Mouse (Mus musculus) adipose tissue, adult 10 weeks (tissue): ENCODE data around the gene Cdc42se1. TPM values are rescaled to one million over a fixed set of nuclear protein-coding genes. Genes with fewer than 3 reads are reported as not detected.

Experiments
- polyA plus RNA-seq: library from polyadenylated mRNA; stranded (reverse); fragments of 350-450 nt; fragmentation: Illumina TruSeq; extraction: RNeasy Lipid Tissue Mini Kit (QIAGEN cat#74804); gene quantifications from one replicate; pipeline ENCODE4 v1.2.3, GENCODE M21; 2014; ENCODE audit warnings: low read depth, low replicate concordance

Cdc42se1 gene
- 69.2 TPM for polyA plus RNA-seq

DNA sequence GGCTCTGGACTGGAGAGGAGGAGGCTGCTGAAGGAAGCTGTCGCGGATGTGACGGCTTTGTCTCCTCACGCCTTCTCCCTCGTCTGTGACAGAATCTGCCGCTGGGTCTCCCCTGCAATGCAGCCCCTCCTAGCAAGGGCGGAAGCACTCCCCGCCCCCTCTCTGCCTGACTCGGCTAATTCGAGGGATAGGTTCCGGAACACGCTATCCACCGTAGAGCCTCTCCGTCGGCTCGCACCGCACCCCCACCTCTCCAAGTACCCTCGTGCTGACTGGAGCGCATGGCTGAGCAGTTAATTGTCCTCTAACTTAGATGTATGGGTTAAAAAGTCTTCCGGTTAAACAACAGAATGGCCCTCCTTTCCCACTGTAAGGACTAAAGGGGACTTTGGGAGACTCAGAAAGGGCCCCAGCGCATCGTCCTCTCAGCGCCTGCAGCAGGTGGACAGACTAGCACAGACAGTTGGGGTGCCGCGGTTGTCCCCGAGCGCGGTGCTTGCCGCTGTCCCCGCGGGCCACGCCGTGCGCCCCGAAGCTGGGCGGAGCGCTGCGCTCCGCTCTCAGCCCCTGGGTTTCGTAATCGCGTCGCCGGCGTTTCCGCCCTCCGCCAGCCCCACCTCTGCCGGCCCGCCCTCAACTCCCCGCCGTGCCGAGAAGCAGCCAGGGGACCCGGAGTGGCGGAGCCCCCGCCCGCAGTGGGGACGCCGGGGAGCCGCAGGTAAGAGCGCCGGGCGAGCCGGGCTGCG lies at the start of gene Cdc42se1:
Cdc42se1 (plus strand) TSS at position 585 of the 746 bp plus-strand sequence.

DNA sequence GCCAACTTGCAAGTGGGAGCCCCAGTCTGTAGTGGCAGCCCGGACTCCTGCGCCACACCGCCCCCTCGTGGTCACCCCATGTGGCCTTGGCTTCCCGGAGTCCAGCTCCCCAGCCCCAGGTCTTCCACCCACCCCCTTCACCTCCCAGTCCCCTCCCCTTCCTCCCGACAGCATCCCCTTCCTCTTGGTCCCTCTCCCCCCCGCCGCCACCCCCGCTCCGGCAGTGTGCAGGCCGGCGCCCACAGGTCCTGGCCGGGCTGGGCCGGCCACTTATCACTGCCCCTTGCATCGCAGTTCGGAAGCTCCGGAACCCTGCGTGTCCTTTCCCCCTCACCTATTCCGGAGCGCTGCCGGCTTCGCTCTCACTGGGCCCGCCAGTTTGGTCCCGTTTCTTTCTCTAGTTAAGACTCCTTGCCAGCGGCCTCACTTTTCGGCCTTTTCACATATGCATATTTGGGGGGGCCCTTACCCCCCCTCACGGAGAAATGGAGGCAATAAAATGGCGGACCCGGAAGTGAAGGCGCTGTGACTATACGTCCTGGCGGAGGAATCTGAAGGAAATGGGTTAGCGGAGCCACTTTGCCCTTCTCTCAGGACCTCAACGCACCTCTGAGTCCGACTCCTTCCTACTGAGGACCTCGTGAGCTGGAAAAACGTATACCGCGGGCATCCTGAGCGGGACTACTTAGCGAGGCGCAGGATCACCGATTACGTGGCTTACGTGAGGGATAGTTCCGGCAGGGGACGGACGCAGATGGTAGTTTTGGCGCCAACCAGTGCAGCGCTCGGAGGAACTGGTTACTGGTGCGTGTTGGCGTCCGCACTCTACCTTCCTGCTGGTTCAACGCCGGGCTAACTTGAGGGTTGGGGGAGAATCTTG lies 11.0 kb upstream of the Cdc42se1 start, which contains the start of gene Gabpb2:
Gabpb2 (minus strand) TSS at position 662 of the 880 bp plus-strand sequence.

GRCm38 (mm10) chr3:95231298-95232221 lies 3.0 kb downstream of the Cdc42se1 start, which contains the start of gene Mllt11:
Mllt11 (minus strand) TSS chr3:95232171.

GRCm38 (mm10) chr3:95241498-95241897 lies 13.0 kb downstream of the Cdc42se1 start, which contains the start of gene Gm128:
Gm128 (minus strand) TSS chr3:95241598.

GRCm38 (mm10) chr3:95250783-95251424 lies 22.4 kb downstream of the Cdc42se1 start, which contains the start of gene Bnipl:
Bnipl (minus strand) TSS chr3:95251193.

DNA sequence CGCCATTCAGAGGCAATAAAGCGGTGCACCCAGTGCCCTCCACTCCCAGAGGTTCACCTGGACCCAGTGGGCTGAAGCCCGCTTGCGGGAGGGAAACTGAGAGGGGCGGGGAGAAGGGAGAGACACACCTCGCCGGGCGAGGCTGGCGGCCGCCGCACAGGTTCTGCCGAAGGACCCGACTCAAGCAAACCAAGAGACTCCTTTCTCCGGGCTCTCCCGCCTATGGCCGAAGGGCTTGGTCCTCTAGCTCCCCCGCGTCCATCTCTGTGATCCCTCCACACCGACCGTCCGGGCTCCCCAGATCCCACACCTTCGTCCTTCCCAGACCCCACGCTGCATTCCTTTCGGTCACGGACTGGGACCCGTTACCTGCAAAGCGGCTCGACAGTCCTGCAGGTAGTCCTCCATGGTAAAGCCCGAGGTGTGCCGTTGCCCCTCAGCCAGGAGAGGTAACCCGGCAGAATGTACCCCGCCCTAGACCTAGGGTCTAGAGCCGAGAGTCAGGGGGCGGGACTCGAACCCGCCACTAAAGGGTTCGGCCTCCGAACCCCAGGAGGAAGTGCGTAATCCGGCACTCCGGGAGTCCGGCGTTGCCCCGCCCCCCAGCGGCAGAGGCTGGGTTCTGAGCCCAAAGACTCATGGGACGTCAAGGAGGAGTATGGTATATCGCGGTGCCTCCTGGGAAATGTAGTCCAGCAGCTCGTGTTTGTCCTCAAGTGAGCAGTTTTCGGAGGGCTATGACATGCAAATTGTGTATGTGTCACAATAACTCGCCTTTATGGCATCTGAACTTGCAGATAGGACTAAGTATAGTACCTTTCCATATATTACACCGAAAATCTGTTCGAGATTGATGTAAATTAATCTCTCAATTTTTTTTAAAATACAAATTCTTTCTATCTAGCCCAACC lies 52.9 kb downstream of the Cdc42se1 start, which contains the start of the genes Mindy1 and Prune1:
Mindy1 (plus strand) TSS at position 130 of the 911 bp plus-strand sequence.
Prune1 (minus strand) TSS at position 861 of the 911 bp plus-strand sequence.

Other genes starting within 250 kb of the Cdc42se1 start
- 24.9 TPM for gene Zfp687, start 213.3 kb upstream of the Cdc42se1 start, polyA plus RNA-seq
- gene Psmd4, start 186.1 kb upstream of the Cdc42se1 start, polyA plus RNA-seq: 134 TPM
- gene Pip5k1a, start 121.8 kb upstream of the Cdc42se1 start, polyA plus RNA-seq: 19.1 TPM
- gene Vps72, start 117.7 kb upstream of the Cdc42se1 start, polyA plus RNA-seq: 45.3 TPM
- 0.31 TPM for gene Tmod4, start 104.3 kb upstream of the Cdc42se1 start, polyA plus RNA-seq
- gene Scnm1, start 94.7 kb upstream of the Cdc42se1 start, polyA plus RNA-seq: 34.3 TPM
- 11.0 TPM for gene Lysmd1, start 94.6 kb upstream of the Cdc42se1 start, polyA plus RNA-seq
- 9.1 TPM for gene Tnfaip8l2, start 86.4 kb upstream of the Cdc42se1 start, polyA plus RNA-seq
- 4.2 TPM for gene Sema6c, start 68.3 kb upstream of the Cdc42se1 start, polyA plus RNA-seq
- 18.6 TPM for gene Gabpb2, start 10.8 kb upstream of the Cdc42se1 start, polyA plus RNA-seq
- gene Mllt11, start 3.4 kb downstream of the Cdc42se1 start, polyA plus RNA-seq: 22.7 TPM
- 5.9 TPM for gene Gm128, start 12.9 kb downstream of the Cdc42se1 start, polyA plus RNA-seq
- 3.7 TPM for gene Bnipl, start 22.5 kb downstream of the Cdc42se1 start, polyA plus RNA-seq
- 62.4 TPM for gene Mindy1, start 52.6 kb downstream of the Cdc42se1 start, polyA plus RNA-seq
- 19.0 TPM for gene Prune1, start 53.3 kb downstream of the Cdc42se1 start, polyA plus RNA-seq
- gene Anxa9, start 78.4 kb downstream of the Cdc42se1 start, polyA plus RNA-seq: 18.4 TPM
- gene Cers2, start 86.1 kb downstream of the Cdc42se1 start, polyA plus RNA-seq: 147 TPM
- 22.0 TPM for gene Setdb1, start 128.5 kb downstream of the Cdc42se1 start, polyA plus RNA-seq
- gene 4930558C23Rik, start 174.1 kb downstream of the Cdc42se1 start, polyA plus RNA-seq: 2.8 TPM
- gene Arnt, start 205.7 kb downstream of the Cdc42se1 start, polyA plus RNA-seq: 32.5 TPM